Mouse (Mus musculus) cerebellum, postnatal 4 days (tissue): ENCODE measurements at regions not wholly inside any gene's neighbourhood (a gene's known extent, or its start where the extent isn't known, plus 50 kb on each side); places are given as distances from the start of the nearest gene placed in this dataset.

Experiments used
- DNase-seq, 2 experiments: peaks; one replicate each; pipeline ENCODE4 v3.0.0; 2022; ENCODE audit warnings: low spot score in 2 of 2, mixed read lengths in 1 of 2

DNA sequence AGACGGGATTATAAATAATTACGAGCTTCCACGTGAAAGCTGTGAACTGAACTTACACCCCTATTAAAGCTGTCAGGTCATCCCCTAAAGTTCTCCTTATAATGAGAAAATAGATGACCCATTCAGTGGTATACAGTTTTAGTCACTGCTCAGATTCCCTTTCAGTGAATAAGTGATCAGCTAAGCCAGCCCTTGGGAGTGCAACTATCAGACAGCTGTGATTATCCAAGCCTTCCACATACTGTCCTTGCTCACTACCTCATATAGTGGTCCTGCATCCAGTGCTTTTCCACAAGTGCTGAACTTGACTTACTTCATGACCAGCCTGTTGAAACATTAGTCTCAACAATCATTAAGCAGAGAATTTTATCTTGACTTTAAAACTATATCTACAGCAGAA is 131.2 kb upstream of the Tle1 start:
- DNase-seq, result no peak

DNA sequence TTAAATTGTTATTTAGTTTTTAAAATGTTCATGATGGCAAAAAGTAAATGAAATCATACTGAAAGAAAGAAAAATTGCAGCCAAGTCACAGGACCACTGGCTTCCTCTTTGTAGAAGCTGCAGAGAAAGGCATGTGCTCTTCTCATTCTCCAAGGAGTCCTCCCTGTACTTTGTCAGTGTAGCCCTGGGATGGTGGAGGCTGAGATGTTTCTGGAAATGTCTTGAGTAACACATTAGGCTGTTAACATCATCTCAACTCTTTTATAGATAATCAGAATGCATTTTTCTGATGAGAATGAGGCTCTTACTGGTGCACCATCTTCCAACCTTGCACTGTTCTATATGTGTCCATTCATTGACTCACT is 128.3 kb upstream of the Tle1 start:
- no peak for DNase-seq

DNA sequence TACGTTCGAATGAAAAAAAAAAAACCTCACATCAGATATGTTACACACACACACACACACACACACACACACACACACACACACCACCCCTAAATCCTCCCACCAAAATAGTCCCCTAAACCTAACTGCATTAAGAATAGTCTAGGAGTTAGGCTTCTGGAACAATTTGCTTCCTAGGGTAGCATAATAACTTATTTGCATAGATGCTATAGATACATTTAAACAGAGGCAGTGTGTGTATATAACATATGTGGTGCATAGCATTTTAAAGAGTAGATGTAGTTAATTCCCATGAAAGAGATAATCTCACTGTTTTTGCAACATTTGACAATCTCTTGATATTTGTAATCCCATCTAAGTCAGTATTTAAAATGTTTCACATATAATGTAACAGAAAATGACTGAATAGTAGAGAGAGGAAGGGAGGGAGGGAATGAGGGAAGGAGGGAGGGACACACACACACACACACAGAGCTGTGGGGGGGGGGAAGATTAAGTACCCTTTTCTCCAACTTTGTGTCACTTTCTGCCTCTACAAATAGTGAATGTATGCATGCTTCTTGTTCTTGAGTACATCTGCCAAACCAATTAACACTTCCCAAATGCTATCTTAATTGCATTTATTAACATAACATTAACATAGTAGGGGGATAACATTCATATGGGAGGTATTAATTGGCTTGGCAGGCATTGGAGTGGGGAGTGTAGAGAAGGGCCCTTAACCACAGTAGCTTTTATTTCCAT is 127.7 kb upstream of the Tle1 start:
- no peak for DNase-seq

DNA sequence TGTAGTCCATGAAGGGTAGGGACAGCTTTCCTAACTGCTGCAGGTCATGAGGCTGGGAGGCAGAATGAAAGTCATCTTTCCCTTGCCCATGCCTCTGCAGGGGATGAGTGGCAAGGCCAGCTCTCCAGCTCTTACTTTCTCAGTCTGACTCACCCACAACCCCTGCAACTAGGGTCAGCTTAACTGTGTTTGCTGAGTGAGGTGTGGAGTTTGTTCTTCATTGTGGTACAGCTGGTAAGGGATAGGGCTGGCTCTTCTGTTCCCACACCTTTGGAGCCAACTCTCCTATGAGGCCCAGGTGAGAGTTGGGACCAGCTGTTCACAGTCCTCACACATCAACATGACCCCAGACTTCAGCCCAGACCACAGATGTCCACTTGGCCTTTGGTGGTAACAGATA is 124.2 kb upstream of the Tle1 start:
- no peak for DNase-seq

DNA sequence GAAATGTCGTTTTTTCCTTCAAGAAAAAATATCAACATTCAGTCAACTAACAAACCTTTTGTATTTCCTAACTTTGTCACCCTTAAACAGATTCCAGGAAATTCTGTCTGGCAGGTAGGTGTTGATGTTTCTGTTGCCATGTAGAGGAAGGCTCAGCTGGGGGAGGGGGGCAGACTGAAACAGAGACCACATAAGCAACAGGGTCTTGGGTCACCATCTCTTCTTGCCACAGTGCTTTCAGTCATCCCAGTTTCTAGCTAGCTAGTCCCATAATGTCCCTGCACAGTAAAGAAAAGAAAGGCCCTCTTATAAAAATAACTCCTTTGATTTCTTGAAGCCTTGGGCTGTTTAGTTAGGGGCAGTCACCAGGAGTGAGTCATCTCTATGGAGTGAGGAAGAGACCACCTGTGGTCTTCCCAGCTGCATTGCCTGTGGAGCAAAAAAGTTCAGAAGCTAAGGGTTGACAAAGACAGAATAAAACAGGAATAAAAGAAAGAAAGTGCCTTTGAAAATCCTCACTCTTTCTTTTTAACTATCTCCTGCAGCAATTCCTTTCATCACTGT is 84.5 kb upstream of the Tle1 start:
- DNase-seq, result no peak

DNA sequence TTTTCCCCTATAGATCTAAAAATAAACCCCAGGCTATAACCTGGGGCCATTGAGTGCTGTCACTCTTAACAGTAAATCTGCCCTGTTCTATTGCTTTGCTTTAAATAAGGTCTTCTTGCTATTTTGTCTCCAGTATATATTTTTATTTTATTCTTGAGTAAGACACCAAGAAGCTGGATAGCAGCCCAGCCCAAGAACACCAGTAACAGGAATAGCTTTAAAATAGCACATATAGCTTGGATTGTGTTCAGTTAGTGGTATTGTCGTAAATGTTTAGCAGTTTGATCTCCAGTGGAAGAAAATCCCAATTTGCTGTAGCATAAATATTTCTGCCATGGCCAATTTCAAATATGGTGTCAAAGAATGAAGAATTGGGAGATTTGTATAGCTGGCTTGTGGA is 49.8 kb upstream of the Tle1 start:
- no peak for DNase-seq
